Mouse (Mus musculus): ENCODE data around the gene Cst3. TPM values are rescaled to one million over a fixed set of nuclear protein-coding genes. Genes with fewer than 3 reads are reported as not detected.

Cst3 gene
- polyA plus RNA-seq, 1 experiment from 2014 or later = 436 TPM

GRCm38 (mm10) chr2:148851116-148851906 is 24.2 kb downstream of the Cst3 start:
- WGBS = 49% methylated on average over 8 of the region's 8 CpGs
- Histone ChIP-seq H3K4me2 (replicated peaks) (no peak overlapping the region), H3K27ac (no peak overlapping the region), H3K9ac (replicated peaks) (no peak overlapping the region), H3K4me3 (replicated peaks) (no peak overlapping the region), H3K27me3 (no peaks in the 10 kb centered on the region), H3K36me3 (no peaks in the 10 kb centered on the region), H3K4me1 (replicated peaks) (no peaks in the 10 kb centered on the region), H3K9me3 (no peaks in the 10 kb centered on the region)
- peak; percentile 88 for ATAC-seq

GRCm38 (mm10) chr2:148839224-148839623 is 36.3 kb downstream of the Cst3 start:
- no peaks in the 10 kb centered on the region for H3K4me1 ChIP-seq (replicated peaks)
- no peak overlapping the region for H3K4me2 ChIP-seq (replicated peaks)
- no peaks in the 10 kb centered on the region for H3K36me3 ChIP-seq
- no peaks in the 10 kb centered on the region for H3K9me3 ChIP-seq
- ATAC-seq = no peak
- no peaks in the 10 kb centered on the region for H3K27me3 ChIP-seq
- H3K9ac ChIP-seq (replicated peaks) = no peak overlapping the region
- H3K27ac ChIP-seq = no peak overlapping the region
- WGBS = 94% methylated on average over 2 of the region's 2 CpGs
- no peak overlapping the region for H3K4me3 ChIP-seq (replicated peaks)

GRCm38 (mm10) chr2:148838075-148838777 is 37.3 kb downstream of the Cst3 start:
- Histone ChIP-seq H3K4me3 (replicated peaks) (no peak overlapping the region), H3K36me3 (no peaks in the 10 kb centered on the region), H3K27me3 (no peaks in the 10 kb centered on the region), H3K4me2 (replicated peaks) (no peak overlapping the region), H3K9me3 (no peaks in the 10 kb centered on the region), H3K4me1 (replicated peaks) (no peaks in the 10 kb centered on the region), H3K9ac (replicated peaks) (no peak overlapping the region), H3K27ac (no peak overlapping the region)
- WGBS = 90% methylated on average over 5 of the region's 5 CpGs
- ATAC-seq = no peak

DNA sequence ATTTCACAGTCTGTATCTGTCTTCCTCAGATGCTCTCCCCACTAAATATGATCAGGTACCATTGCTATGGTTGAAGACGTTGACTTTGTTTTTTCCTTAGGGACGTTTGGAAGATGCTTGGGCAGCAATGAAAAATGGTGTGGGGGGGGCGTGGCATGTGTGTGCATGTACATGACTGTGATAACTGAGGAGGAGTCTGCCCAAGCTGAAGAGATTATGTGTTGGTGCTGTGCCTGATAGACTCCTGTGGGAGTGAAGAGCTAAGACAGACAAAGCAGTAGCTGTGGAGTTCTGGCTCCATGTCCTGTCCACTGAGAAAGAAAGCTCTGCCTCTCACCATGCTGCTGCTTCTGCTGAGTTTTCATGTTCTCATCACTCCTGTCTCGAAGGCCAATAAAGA is 40.6 kb downstream of the Cst3 start, which contains the start of gene Cst9:
Gene Cst9, plus strand, starts transcription at position 236 of the 400 bp plus-strand sequence.
- H3K27me3 ChIP-seq = no peaks in the 10 kb centered on the region
- no peak within 1 kb of the TSS for H3K4me3 ChIP-seq (replicated peaks)
- no peaks in the 10 kb centered on the region for H3K36me3 ChIP-seq
- no peaks in the 10 kb centered on the region for H3K4me1 ChIP-seq (replicated peaks)
- no peak for ATAC-seq
- H3K4me2 ChIP-seq (replicated peaks) = no peak within 1 kb of the TSS
- H3K9ac ChIP-seq (replicated peaks) = no peak within 1 kb of the TSS
- H3K27ac ChIP-seq = no peak within 1 kb of the TSS
- H3K9me3 ChIP-seq = no peaks in the 10 kb centered on the region
- 77% methylated on average over 4 of the region's 4 CpGs for WGBS

DNA sequence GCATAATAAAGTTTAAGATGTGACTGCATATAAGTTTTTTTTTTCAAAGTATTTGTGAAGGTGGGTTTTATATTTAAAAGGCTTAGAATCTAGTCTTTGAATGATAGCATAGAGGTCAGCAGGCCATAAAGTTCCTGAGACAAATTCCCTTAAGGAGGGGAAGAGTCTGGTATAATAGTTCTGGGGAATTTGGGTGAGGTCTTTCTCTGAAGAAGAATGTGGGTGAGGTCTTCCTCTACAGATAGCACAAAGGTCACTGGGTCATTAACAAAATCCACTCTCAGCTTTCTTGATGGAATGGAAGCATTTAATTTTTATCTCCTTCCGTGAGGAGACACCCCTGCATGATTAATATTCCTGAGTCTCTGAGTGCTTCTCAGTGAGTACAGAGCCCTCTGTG is 49.5 kb downstream of the Cst3 start:
- 86% methylated on average over 1 of the region's 1 CpGs for WGBS
- Histone ChIP-seq H3K27me3 (no peaks in the 10 kb centered on the region), H3K9me3 (no peaks in the 10 kb centered on the region), H3K4me3 (replicated peaks) (no peak overlapping the region), H3K4me1 (replicated peaks) (no peaks in the 10 kb centered on the region), H3K9ac (replicated peaks) (no peak overlapping the region), H3K36me3 (no peaks in the 10 kb centered on the region), H3K4me2 (replicated peaks) (no peak overlapping the region), H3K27ac (no peak overlapping the region)
- no peak for ATAC-seq

Other genes starting within 250 kb of the Cst3 start
- gene Nxt1, start 203.1 kb downstream of the Cst3 start, polyA plus RNA-seq (2015; fragmentation: Nextera tagmentation; extraction: Ambion mirVana) = 64.0 and 65.3 TPM in 2 replicates
- 17.6 and 17.8 TPM in 2 replicates for gene Gzf1, start 194.7 kb downstream of the Cst3 start, polyA plus RNA-seq (2015; fragmentation: Nextera tagmentation; extraction: Ambion mirVana)
- gene Napb, start 143.2 kb downstream of the Cst3 start, polyA plus RNA-seq (2015; fragmentation: Nextera tagmentation; extraction: Ambion mirVana) = 43.6 and 48.1 TPM in 2 replicates
- gene Cstl1, start 125.3 kb downstream of the Cst3 start, polyA plus RNA-seq (2015; fragmentation: Nextera tagmentation; extraction: Ambion mirVana) = not detected in 2 replicates
- gene Cst11, start 104.2 kb downstream of the Cst3 start, polyA plus RNA-seq (2015; fragmentation: Nextera tagmentation; extraction: Ambion mirVana) = not detected in 2 replicates
- not detected in 2 replicates for gene 8030411F24Rik, start 93.7 kb downstream of the Cst3 start, polyA plus RNA-seq (2015; fragmentation: Nextera tagmentation; extraction: Ambion mirVana)
- gene Cst12, start 86.3 kb downstream of the Cst3 start, polyA plus RNA-seq (2015; fragmentation: Nextera tagmentation; extraction: Ambion mirVana) = not detected in 2 replicates
- gene Cst8, start 76.9 kb downstream of the Cst3 start, polyA plus RNA-seq (2015; fragmentation: Nextera tagmentation; extraction: Ambion mirVana) = not detected in 2 replicates
- not detected in 2 replicates for gene Cst13, start 55.6 kb downstream of the Cst3 start, polyA plus RNA-seq (2015; fragmentation: Nextera tagmentation; extraction: Ambion mirVana)
- gene Cst9, start 40.5 kb downstream of the Cst3 start, polyA plus RNA-seq (2015; fragmentation: Nextera tagmentation; extraction: Ambion mirVana) = not detected in 2 replicates
- gene 9230104L09Rik, start 10.7 kb downstream of the Cst3 start, polyA plus RNA-seq (2015; fragmentation: Nextera tagmentation; extraction: Ambion mirVana) = not detected in 2 replicates
- gene Gm1330, start 127.6 kb upstream of the Cst3 start, polyA plus RNA-seq (2015; fragmentation: Nextera tagmentation; extraction: Ambion mirVana) = not detected in 2 replicates
- not detected in 2 replicates for gene Gm10750, start 141.5 kb upstream of the Cst3 start, polyA plus RNA-seq (2015; fragmentation: Nextera tagmentation; extraction: Ambion mirVana)

Data from midbrain, embryonic 13.5 days (tissue).